Mouse (Mus musculus): ENCODE data around the gene Cdc42ep4. TPM values are rescaled to one million over a fixed set of nuclear protein-coding genes. Genes with fewer than 3 reads are reported as not detected.

Cdc42ep4 gene
- 10 to 100 TPM; 15.7 to 16.2 TPM for total RNA-seq (2021)
- long read RNA-seq, experiment 1, transcript Cdc42ep4-201 (2 exons, 3,008 nt): major isoform, 11 of 23 reads
- long read RNA-seq, experiment 1, partial matches to known transcripts: 0 of 23 reads
- long read RNA-seq, experiment 1, other reads (novel, unspliced or antisense): 11 of 23 reads
- long read RNA-seq, experiment 2, transcript Cdc42ep4-201 (2 exons, 3,008 nt): major isoform, 9 of 16 reads
- long read RNA-seq, experiment 2, partial matches to known transcripts: 3 of 16 reads
- long read RNA-seq, experiment 2, other reads (novel, unspliced or antisense): 0 of 16 reads

DNA sequence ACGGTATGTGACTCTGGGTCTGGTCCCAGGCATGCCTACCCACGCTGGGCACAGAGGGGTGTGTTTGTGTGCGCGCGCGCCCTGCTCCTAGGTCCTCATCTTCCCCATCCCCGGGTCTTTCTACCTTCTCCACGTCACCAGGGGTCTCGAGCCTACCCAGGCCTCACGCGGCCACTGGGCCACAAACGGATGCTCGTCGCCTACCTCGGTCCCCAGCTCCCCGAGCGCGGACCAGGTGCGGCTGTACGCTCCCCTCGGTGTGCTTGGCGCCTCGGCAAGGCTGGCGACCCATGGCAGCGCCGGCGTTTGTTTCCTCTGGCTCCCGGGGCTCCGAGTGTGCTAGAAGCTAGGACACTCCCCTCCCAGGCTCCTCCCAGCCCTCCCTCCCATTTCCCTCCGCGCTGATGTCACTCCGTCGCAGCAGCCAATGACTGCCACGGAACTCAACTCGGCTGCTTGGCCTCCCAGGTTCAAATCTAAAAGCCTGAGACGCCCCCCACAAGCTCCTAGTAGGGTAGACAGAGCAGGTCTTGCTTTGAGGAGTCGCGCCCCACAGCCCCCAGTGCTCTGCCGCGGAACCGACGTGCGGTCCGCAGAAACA, at the start of gene Cdc42ep4:
Cdc42ep4 (minus strand) TSS at position 398 of the 601 bp plus-strand sequence.
- intact Hi-C loops (cut with DNase I; ENCODE audit: low total_unique reads): no loop called here
- DNase-seq: peak; percentile 87

GRCm38 (mm10) chr11:113800026-113800425, 48.3 kb upstream of the Cdc42ep4 start:
- intact Hi-C loops (cut with DNase I; ENCODE audit: low total_unique reads): no loop called here

GRCm38 (mm10) chr11:113799041-113799447, 47.4 kb upstream of the Cdc42ep4 start:
- no peak for DNase-seq
- intact Hi-C loops (cut with DNase I; ENCODE audit: low total_unique reads): loop anchor here (5.0 kb wide), 1 partner anchor 57 kb away; no protein-coding TSS in a partner anchor

More at GRCm38 (mm10) chr11:113800026-113800425, 48.3 kb upstream of the Cdc42ep4 start:
- no peak for DNase-seq

GRCm38 (mm10) chr11:113798011-113798410, 46.3 kb upstream of the Cdc42ep4 start:
- no peak for DNase-seq
- intact Hi-C loops (cut with DNase I; ENCODE audit: low total_unique reads): loop anchor here (5.0 kb wide), 1 partner anchor 56 kb away; no protein-coding TSS in a partner anchor

DNA sequence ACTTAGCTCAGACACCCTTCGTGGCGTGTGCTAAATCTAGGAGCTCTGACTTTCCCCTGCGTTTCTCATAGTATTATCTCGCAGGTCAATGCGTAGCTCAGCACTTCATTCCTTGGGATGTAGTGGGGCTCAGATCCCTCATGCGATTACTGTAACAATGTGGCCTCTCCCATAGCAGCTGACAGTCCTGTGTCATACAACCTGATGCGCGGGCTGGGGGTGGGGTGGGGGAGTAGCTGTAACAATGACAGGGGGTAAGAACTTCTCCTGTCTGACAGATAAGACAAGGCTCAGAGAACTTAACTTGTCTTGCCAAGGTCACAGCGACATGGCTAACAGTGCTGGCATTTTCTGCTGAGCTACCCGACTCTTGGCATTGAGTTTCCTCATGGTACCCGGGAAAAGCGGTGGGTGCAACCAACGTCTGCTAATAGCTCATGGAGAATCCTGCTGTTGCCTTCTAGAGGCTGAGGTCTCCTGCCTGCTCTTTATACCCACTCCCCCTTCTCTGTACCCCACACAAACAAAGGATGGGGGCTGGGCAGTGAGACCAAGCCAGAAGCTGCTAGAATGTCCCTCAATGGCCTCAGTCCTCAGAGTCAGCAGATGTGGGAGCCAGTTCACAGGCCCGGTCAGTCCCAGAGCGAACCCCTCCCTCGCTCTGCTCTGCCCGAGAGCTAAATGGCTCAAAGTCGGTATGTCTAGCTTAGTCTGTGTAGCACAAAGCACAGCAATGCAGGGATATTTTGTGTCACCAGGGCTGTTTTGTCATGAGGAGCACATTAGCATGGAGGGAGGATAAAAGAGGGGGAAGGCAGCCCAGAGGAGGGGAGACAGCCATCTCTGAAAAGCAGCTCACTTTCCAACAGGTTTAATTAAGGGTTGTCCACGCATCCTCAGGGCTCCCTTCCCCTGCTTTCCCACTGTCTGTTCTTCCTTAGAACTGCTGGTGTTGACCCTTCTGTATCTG, 45.6 kb upstream of the Cdc42ep4 start:
- no peak for DNase-seq
- intact Hi-C loops (cut with DNase I; ENCODE audit: low total_unique reads): loop anchor here (5.0 kb wide), 1 partner anchor 55 kb away; no protein-coding TSS in a partner anchor

- DNase-seq: no peak
These were observed 44.2 kb upstream of the Cdc42ep4 start for GRCm38 (mm10) chr11:113795846-113796245.

DNA sequence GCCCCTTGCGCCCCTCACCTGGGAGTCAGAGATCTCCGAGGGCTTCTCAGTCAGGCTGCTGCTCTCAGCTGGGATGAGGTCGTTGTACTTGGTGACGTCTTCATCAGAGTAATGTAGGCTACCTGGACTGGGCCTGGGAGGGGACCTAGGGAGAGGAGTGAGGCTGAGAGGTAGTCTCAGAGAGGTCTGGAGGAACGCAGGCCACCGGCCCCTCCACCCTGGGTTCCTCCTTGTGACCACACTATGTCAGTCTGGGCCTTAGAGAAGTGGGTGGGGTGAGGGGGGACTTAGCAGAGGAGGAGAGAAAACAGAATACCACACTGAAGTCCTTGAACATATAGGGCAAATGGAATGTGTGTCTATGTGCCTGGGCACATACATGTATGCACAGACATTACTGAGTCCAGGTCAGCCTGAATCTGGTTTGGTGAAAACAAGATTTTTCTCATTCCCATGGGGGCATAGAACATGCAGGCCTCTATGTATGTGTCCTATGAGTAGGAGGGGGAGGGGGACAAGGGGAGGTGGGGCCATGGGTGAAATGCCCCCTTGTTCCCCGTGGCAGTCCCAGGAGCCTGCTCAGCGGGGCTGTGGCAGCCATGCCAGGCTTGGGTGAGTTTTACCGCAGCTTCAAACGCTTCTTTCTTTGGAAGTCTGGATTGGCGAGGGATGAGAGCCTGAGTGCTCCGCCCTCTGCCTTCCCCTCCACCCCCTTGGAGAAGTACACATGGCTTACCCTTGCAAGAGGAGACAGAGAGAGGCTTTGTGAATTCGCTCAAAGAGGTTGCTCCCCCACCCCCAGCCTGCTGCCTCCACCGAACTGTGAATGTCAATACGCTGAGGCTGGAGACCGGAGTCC, 39.9 kb upstream of the Cdc42ep4 start:
- intact Hi-C loops (cut with DNase I; ENCODE audit: low total_unique reads): no loop called here
- no peak for DNase-seq

More at GRCm38 (mm10) chr11:113795846-113796245, 44.2 kb upstream of the Cdc42ep4 start:
- intact Hi-C loops (cut with DNase I; ENCODE audit: low total_unique reads): loop anchor here (5.0 kb wide), 1 partner anchor 54 kb away; no protein-coding TSS in a partner anchor

GRCm38 (mm10) chr11:113789101-113789500, 37.4 kb upstream of the Cdc42ep4 start:
- intact Hi-C loops (cut with DNase I; ENCODE audit: low total_unique reads): no loop called here
- DNase-seq: no peak

DNA sequence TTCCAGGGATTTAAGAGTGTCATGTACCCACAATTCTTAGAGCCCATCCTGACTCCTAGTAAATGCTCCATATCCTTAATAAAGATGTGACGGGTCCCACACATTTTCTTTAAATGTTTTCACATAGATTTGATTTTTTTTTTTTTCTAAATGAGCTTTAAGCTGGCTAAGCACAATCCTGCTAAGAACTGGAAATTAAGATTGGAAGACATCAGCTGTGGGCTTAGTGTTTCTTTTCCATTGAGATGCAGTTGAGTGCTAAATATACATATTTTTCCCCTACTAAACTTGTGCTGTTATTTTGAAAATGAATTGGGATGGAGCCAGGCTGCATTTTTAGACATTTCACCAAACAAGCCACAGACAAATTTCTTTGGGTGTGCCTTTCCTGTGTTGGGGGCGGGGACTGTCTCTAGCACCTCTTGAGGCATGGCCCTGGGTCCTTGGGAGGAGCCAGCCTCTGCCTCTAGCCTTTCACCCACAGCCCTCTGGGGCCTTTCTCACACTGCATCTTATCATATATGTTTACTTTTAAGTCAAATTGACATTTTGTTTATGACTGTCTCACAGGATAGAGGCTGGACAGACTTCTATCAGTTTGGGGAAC, 36.6 kb upstream of the Cdc42ep4 start:
- intact Hi-C loops (cut with DNase I; ENCODE audit: low total_unique reads): no loop called here
- no peak for DNase-seq

DNA sequence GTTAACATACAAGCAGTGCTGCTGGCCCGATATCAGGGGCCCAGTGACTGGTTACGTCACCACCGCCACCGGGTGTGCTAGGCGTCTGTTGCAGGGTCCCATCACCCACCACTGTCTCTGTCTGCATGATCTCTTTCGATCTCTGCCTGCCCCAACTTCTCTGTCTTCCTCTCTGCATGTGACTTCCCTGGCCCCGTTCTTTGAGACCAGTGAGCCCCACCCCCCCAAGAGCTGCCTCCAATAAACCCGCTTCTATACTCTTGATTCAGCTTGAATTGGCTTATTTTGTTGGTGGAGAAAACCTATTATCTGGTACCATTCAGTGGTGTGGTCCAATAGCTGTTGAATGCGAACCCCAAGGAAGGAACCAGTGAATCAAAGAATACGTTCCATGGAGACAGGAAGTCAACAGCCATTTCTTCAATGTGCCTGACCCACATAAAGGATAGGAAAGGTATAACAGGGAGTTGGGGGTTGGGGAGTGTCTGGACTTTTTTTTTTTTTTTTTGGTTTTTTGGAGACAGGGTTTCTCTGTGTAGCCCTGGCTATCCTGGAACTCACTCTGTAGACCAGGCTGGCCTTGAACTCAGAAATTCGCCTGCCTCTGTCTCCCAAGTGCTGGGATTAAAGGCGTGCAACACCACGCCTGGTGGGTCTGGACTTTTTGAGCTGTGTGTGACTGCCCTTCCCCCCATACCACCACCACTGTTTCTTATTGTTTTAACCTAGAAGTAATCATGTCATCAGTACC, 35.9 kb upstream of the Cdc42ep4 start:
- intact Hi-C loops (cut with DNase I; ENCODE audit: low total_unique reads): no loop called here
- no peak for DNase-seq

DNA sequence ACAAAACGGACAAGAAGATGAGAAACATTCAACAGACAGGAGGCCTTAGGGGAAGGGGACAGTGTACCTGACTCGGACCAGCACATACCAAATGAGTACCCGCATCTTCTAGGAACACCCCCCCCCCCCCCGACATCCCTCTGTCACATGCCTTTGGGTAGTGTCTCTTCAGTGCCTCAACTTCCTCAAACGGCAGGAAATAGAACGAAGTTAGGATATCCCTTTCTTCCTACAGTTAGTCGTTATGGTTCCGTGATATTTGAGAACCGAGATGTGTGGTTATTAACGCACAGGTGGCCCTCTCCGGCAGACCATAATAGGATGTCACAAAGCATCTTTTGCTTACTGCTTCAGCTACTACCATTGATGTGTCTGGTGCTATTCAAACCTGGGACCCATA, 35.3 kb upstream of the Cdc42ep4 start:
- DNase-seq: no peak
- intact Hi-C loops (cut with DNase I; ENCODE audit: low total_unique reads): no loop called here

- DNase-seq: no peak
- intact Hi-C loops (cut with DNase I; ENCODE audit: low total_unique reads): no loop called here
These were observed 34.7 kb upstream of the Cdc42ep4 start for GRCm38 (mm10) chr11:113786395-113786794.

DNA sequence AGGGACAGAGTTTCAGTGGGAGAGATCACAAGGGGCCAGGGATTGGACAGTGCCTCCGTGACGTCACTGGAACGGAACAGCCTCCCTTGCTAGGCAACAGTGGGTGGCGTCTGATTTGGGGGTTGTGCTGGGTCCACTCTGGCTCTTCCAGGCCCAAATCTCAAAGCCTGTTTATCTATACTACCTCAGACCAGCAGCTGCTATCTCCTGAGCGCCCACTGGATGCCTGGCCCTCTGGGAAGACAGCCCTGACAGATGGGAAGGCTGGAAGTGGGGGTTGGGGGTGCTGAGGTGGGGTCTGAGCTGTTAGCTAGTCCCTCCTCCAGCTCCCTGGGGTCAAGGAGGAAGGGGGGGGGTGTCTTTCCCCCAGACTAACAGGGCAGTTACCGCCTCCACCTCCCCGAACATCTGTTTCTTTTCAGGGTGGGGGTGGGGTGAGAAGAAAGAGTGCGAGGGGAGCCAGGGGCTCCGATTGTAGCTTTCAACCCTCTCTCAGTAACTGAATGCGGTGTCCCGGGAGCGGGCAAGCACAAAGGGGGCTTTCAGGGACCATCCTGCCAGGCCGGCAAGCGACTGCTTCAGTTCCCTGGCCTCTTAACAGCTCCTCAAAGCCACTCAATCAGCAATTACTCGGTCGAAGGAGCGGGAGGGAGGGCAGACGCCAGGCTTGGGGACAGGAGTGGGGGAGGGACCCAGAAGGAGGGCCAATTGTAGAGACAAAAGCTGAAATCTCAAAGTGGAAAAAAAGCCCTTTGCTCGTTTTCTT, 33.9 kb upstream of the Cdc42ep4 start:
- intact Hi-C loops (cut with DNase I; ENCODE audit: low total_unique reads): no loop called here

GRCm38 (mm10) chr11:113784656-113785396, 33.1 kb upstream of the Cdc42ep4 start:
- intact Hi-C loops (cut with DNase I; ENCODE audit: low total_unique reads): no loop called here
- no peak for DNase-seq

More for the DNA sequence above, 33.9 kb upstream of the Cdc42ep4 start:
- peak; percentile 78 for DNase-seq

DNA sequence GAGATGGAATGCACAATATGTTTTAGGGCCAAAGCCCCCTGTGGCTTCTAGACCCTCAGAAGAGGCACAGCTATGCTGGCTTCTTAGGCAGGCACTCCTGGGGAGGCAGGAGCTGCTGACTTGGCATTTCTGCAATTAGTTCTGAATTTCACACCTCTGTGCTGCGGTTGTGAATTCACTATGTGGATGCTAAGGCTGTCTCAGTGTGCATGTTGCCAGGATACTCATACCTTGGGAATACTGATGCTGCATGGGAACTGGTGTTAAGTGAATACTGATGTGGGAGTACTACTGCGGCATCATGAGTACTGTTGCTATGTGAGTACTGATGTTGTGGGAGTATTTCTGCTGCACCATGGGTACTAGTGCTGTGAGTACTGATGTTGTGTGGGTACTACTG, 30.8 kb upstream of the Cdc42ep4 start:
- DNase-seq: no peak
- intact Hi-C loops (cut with DNase I; ENCODE audit: low total_unique reads): no loop called here

DNA sequence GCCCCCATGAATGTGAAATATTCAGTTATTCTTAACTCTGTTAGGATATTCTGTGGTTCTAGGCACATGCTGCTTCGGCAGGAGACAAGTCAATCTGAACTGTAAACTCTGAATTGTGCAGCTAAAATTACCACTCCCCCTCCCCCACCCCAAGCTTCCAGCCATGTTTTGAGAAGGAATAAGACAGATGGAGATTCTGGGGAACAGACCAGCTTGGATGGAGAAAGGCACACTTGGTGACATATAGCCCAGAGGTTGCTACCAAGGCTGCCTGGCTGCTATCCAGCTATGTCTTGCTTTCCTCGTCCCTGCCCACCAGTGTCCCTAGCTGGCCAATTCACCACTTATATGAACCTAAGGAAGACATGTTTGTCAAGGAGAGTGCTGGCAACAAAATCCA, 30.3 kb upstream of the Cdc42ep4 start:
- intact Hi-C loops (cut with DNase I; ENCODE audit: low total_unique reads): no loop called here
- DNase-seq: no peak
